Mouse (Mus musculus) midbrain, embryonic 14.5 days (tissue): Measurements from ENCODE around the gene Twsg1. TPM values are rescaled to one million over a fixed set of nuclear protein-coding genes. Genes with fewer than 3 reads are reported as not detected.
A peak's percentile ranks its signal among the peaks of the same experiment; 100 is the strongest.

Source experiments
- ATAC-seq: fragments of 200-750 bp; cut with Nextera tagmentation; 2 replicates; pipeline ENCODE4 v1.8.0; 2017; ENCODE audit warnings: moderate number of reproducible peaks, moderate library complexity; ENCODE audit not compliant: low FRiP score, low TSS enrichment
- DNase-seq: peaks from one replicate; pipeline ENCODE4 v3.0.0-alpha.2; 2015
- H3K27ac ChIP-seq: fragments of 300-500 bp; sonication (generic); replicated peaks from 2 replicates; pipeline ENCODE4 v1.5.1; 2014; ENCODE audit warnings: mild to moderate bottlenecking, low read depth, low read length, moderate library complexity
- H3K27me3 ChIP-seq: fragments of 300-500 bp; sonication (generic); 2 replicates; pipeline ENCODE4 v1.6.1; 2014; ENCODE audit warnings: low read length, control low read depth, mixed read lengths; ENCODE audit not compliant: control insufficient read depth, insufficient read depth
- H3K36me3 ChIP-seq: fragments of 300-500 bp; sonication (generic); 2 replicates; pipeline ENCODE4 v1.6.1; 2014; ENCODE audit warnings: low read length, control low read depth; ENCODE audit not compliant: control insufficient read depth, insufficient read depth
- H3K4me1 ChIP-seq: fragments of 300-500 bp; sonication (generic); 2 replicates; pipeline ENCODE4 v1.6.1; 2014; ENCODE audit warnings: mild to moderate bottlenecking, antibody characterized with exemption, low read length, control low read depth; ENCODE audit not compliant: control insufficient read depth, insufficient read depth
- H3K4me2 ChIP-seq: fragments of 300-500 bp; sonication (generic); 2 replicates; pipeline ENCODE4 v1.6.1; 2014; ENCODE audit warnings: mild to moderate bottlenecking, low read length, moderate library complexity
- H3K4me3 ChIP-seq: fragments of 300-500 bp; sonication (generic); replicated peaks from 2 replicates; pipeline ENCODE4 v1.5.1; 2014; ENCODE audit warnings: low read depth, low read length
- H3K9ac ChIP-seq: fragments of 300-500 bp; sonication (generic); replicated peaks from 2 replicates; pipeline ENCODE4 v1.6.1; 2014; ENCODE audit warnings: mild to moderate bottlenecking, low read length, moderate library complexity
- H3K9me3 ChIP-seq: fragments of 300-500 bp; sonication (generic); 2 replicates; pipeline ENCODE4 v1.6.1; 2016; ENCODE audit warnings: low read length, control low read depth, mixed read lengths; ENCODE audit not compliant: control insufficient read depth
- WGBS: fragments of 180-500 bp; shearing (Covaris S2); extraction: QIAGEN DNeasy Blood & Tissue Kit; methylation state at CpG from one replicate; pipeline ENCODE4 v1.1.7; 2014; 5-methylcytosine and 5-hydroxymethylcytosine counted together
- polyA plus RNA-seq: library from polyadenylated mRNA; unstranded; fragments of >200 nt; fragmentation: Nextera tagmentation; extraction: Ambion mirVana; gene quantifications from 2 replicates; pipeline ENCODE4 v1.2.1, GENCODE M21; 2014

Gene Twsg1
- polyA plus RNA-seq, 1 experiment from 2014 or later, result 71.4 TPM

DNA sequence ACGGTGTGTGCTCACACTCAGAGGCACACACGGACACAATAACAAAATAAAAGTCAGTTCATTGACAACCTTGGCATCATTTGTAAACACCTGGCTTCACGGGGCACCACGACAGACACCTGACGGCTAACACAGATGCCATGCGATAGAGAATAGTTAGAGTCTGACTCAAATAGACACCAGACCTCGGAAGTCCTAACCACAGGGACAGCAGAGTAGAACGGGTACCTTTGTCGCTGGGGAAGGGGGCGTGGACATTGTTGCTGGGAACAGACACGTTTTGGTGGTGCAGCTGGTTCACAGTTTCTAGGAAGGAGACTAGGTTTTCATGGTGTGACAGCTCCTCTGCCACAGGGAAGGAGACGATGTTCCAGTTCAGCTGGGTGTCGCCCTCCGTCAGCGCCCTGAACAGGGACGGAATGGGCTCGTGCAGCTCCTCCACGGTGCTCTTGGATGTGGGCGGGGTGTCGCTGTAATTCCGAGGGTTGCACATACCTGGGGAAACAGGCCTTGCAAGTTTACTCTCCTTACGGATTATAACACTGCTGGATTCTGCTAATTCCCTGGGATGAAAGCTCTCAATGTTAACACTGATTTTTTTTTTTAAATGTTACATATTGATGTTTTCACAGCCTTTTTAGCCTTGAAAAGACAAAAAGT, 21.6 kb downstream of the Twsg1 start:
- no peaks in the 10 kb centered on the region for H3K9me3 ChIP-seq
- ATAC-seq, result no peak

DNA sequence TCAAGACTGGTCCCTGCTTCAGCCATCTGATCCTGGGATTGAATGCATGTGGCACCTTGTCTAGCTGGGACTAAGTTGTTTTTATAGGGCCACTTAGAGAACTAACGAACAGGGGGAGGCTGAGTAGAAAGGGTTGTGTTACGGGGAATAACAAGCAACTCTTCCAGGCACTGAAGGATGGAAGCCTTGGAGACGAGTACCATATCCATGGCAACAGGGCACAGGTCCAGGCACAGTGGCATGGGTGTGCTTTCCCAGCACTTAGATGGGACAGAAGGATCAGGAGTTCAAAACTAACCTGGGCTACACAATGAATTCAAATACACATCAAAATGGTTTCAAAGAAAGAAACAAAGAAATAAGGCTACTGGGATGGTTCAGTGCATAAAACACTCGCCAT, 23.9 kb downstream of the Twsg1 start:
- Histone ChIP-seq H3K4me3 (no peak overlapping the region), H3K9me3 (no peaks in the 10 kb centered on the region), H3K36me3 (peaks cover 69% of the 10 kb centered on the region), H3K4me1 (no peaks in the 10 kb centered on the region; the same call in 1 of the 2 replicates), H3K27ac (no peak overlapping the region), H3K4me2 (no peak overlapping the region), H3K27me3 (no peaks in the 10 kb centered on the region), H3K9ac (no peak overlapping the region)
- ATAC-seq (no peak), DNase-seq (no peak)
- 79% methylated on average over 4 of the region's 4 CpGs for WGBS

More for the DNA sequence above, 21.6 kb downstream of the Twsg1 start:
- H3K4me1 ChIP-seq, result no peaks in the 10 kb centered on the region; the same call in 1 of the 2 replicates
- H3K27ac ChIP-seq, result no peak overlapping the region
- H3K27me3 ChIP-seq, result no peaks in the 10 kb centered on the region
- no peak for DNase-seq
- WGBS, result 90% methylated on average over 22 of the region's 22 CpGs
- H3K36me3 ChIP-seq, result peaks cover 67% of the 10 kb centered on the region
- H3K9ac ChIP-seq, result no peak overlapping the region
- H3K4me3 ChIP-seq, result no peak overlapping the region
- no peak overlapping the region for H3K4me2 ChIP-seq

DNA sequence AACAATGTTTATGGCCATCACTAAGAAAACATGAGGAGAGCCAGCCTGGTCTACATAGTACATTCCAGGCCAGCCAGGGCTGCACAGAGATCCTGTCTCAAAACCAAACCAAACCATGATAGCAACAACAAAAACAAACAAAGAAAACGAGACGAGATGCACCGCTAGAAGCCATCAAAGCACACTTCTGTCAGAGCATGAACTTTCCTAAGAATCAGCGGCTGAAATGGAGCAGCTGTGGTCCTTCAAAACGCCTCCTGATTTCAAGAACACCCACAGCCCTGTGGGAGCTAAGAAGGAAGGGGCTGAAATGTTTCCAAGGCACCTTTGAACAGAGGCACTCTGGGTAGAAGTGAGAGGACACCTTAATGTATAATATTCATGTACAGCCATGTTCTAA, 26.8 kb downstream of the Twsg1 start:
- 89% methylated on average over 5 of the region's 5 CpGs for WGBS
- no peak for DNase-seq
- no peaks in the 10 kb centered on the region for H3K4me1 ChIP-seq
- no peaks in the 10 kb centered on the region for H3K9me3 ChIP-seq
- H3K4me2 ChIP-seq, result no peak overlapping the region
- peaks cover 68% of the 10 kb centered on the region for H3K36me3 ChIP-seq
- no peak for ATAC-seq
- H3K9ac ChIP-seq, result no peak overlapping the region
- no peak overlapping the region for H3K4me3 ChIP-seq
- no peaks in the 10 kb centered on the region for H3K27me3 ChIP-seq
- no peak overlapping the region for H3K27ac ChIP-seq

DNA sequence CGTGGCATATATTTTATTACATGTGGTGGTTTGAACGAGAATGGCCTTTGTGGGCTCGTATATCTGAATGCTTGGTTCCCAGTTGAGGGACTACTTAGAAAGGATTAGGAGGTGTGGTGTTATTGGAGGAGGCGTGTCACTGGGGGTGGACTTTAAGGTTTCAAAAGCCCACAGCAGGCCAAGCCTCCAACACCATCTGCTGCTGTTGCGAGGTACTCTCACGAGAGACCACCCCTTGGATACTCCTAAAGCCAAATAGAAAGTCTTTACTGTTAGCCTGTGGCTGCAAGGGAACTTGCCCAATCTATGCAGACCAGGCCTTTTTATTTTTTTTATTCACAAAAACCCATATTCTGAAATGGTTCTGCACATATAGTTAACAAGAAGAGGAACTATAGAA, 29.1 kb downstream of the Twsg1 start:
- no peak for ATAC-seq
- Histone ChIP-seq H3K27me3 (no peaks in the 10 kb centered on the region), H3K4me2 (no peak overlapping the region), H3K9ac (no peak overlapping the region), H3K27ac (no peak overlapping the region), H3K36me3 (peaks cover 53% of the 10 kb centered on the region), H3K4me3 (no peak overlapping the region), H3K4me1 (no peaks in the 10 kb centered on the region), H3K9me3 (no peaks in the 10 kb centered on the region)
- no peak for DNase-seq
- WGBS, result 79% methylated on average over 6 of the region's 6 CpGs

DNA sequence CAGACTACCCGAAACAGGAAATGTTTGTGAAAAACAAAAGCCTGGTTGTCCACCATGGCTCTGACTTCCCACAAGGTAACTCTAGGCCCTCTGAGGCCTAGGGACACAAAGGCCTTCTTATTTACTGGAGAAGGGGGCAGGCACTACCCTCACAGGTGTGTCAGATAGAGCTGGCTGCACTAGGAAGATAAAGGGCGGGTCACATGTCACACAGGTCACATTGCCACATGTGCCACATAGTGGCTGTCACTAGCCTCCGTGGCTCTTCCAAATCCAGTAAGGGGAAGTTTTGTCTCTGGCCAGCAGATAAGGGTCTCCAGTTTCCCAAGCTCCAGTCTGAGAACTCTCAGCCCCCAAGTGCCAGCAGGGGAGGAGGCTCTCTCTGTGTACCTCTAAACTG, 31.8 kb downstream of the Twsg1 start:
- Histone ChIP-seq H3K4me2 (no peak overlapping the region), H3K4me1 (no peaks in the 10 kb centered on the region), H3K9ac (no peak overlapping the region), H3K27ac (no peak overlapping the region), H3K9me3 (no peaks in the 10 kb centered on the region), H3K4me3 (no peak overlapping the region), H3K27me3 (no peaks in the 10 kb centered on the region), H3K36me3 (peaks cover 28% of the 10 kb centered on the region)
- DNase-seq (no peak), ATAC-seq (no peak)
- 93% methylated on average over 3 of the region's 3 CpGs for WGBS

DNA sequence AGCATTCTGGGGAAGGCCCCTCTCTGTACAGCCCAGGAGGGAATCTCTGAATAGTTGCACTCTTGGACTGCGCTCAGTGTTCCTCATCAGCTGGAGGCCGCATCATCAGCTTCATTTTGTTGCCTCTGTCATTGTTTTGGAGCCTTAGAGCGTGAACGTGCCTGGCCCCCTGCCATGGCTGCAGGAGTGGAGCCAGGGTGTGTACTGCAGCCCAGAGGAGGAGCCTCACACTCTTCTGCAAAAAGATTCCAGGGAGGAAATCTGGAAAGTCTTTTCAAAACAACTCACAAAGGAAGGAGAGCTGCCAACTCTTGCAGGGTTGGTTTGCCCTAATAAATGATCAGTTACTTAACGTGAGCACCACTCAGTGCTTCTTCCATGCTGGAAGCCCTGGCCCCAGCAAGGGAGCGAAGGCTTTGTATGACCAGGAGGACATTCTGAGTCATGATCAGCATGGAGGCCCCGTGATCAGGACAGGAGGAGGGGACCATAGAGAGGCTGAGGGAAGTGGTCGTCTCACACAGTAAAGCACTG, 34.8 kb downstream of the Twsg1 start:
- WGBS, result 10% methylated on average over 8 of the region's 8 CpGs
- DNase-seq, result peak; percentile 77
- no peak overlapping the region for H3K4me2 ChIP-seq

DNA sequence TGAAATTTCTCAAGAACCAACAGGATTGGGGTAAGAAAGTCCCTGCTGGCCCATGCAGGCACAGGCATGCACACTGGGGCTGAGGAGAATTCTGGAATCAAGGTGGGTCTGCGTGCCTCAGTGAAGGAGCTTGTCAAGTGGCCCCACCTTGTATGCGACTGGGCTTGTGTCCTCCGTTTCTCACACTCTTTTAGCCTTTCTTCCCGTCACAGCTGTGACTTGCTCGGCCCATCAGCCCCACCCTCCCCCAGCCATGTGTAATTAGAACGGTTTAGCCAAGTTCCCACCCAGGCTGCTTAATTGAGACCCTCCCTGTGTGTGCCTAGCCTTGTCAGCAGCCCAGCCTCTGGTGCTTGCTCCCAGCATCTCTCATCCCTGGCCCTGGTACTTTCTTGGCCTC, 36.9 kb downstream of the Twsg1 start:
- WGBS, result 48% methylated on average over 6 of the region's 6 CpGs
- H3K4me2 ChIP-seq, result no peak overlapping the region

More for the DNA sequence above, 34.8 kb downstream of the Twsg1 start:
- Histone ChIP-seq H3K9me3 (no peaks in the 10 kb centered on the region), H3K27ac (peak overlapping the region; percentile 64), H3K4me3 (no peak overlapping the region), H3K4me1 (no peaks in the 10 kb centered on the region), H3K36me3 (no peaks in the 10 kb centered on the region), H3K27me3 (no peaks in the 10 kb centered on the region), H3K9ac (no peak overlapping the region)
- ATAC-seq, result peak; percentile 85

DNA sequence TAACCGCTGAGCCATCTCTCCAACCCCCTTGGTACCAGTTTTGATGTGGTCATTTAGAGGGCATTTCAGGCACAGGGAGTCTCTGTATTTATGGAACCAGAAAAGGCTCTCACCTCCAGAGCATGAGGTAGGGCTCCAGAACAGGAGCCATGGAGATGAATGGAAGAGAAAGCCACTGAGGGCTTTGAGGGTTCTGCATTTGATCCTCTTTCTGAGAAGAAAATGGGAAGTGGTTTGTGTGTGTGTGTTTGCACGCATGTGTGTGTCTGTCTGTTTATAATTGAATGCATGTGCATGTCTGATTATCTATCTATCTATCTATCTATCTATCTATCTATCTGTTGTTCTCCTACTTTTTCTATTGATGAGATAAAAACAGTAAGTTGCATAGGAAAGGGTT, 38.8 kb downstream of the Twsg1 start:
- no peaks in the 10 kb centered on the region for H3K9me3 ChIP-seq
- no peak overlapping the region for H3K27ac ChIP-seq
- ATAC-seq, result no peak
- H3K4me3 ChIP-seq, result no peak overlapping the region
- no peaks in the 10 kb centered on the region for H3K27me3 ChIP-seq
- H3K36me3 ChIP-seq, result no peaks in the 10 kb centered on the region
- no peaks in the 10 kb centered on the region for H3K4me1 ChIP-seq
- no peak overlapping the region for H3K4me2 ChIP-seq
- DNase-seq, result no peak
- H3K9ac ChIP-seq, result no peak overlapping the region
- WGBS, result 97% methylated on average over 2 of the region's 2 CpGs

More for the DNA sequence above, 36.9 kb downstream of the Twsg1 start:
- DNase-seq (no peak), ATAC-seq (no peak)
- Histone ChIP-seq H3K9ac (no peak overlapping the region), H3K4me3 (no peak overlapping the region), H3K9me3 (no peaks in the 10 kb centered on the region), H3K36me3 (no peaks in the 10 kb centered on the region), H3K4me1 (no peaks in the 10 kb centered on the region), H3K27ac (no peak overlapping the region), H3K27me3 (no peaks in the 10 kb centered on the region)
